Mouse (Mus musculus): Measurements from ENCODE around the gene Adamts7. TPM values are rescaled to one million over a fixed set of nuclear protein-coding genes. Genes with fewer than 3 reads are reported as not detected.

Adamts7 gene
- polyA plus RNA-seq, 1 experiment from 2014 or later, result 8.0 TPM

- no peak overlapping the region for H3K27ac ChIP-seq (replicated peaks)
- H3K27me3 ChIP-seq (replicated peaks), result no peaks in the 10 kb centered on the region
- 96% methylated on average over 18 of the region's 18 CpGs for WGBS
- no peaks in the 10 kb centered on the region for H3K9me3 ChIP-seq (replicated peaks)
- ATAC-seq (ENCODE audit: low FRiP score), result no peak
- no peak overlapping the region for H3K9ac ChIP-seq (replicated peaks)
- no peaks in the 10 kb centered on the region for H3K4me1 ChIP-seq
- no peak overlapping the region for H3K4me2 ChIP-seq
- peaks cover 43% of the 10 kb centered on the region; the same call in 1 of the 2 replicates for H3K36me3 ChIP-seq
- H3K4me3 ChIP-seq (replicated peaks), result no peak overlapping the region
Measured at GRCm38 (mm10) chr9:90199611-90200010, 36.7 kb downstream of the Adamts7 start.

DNA sequence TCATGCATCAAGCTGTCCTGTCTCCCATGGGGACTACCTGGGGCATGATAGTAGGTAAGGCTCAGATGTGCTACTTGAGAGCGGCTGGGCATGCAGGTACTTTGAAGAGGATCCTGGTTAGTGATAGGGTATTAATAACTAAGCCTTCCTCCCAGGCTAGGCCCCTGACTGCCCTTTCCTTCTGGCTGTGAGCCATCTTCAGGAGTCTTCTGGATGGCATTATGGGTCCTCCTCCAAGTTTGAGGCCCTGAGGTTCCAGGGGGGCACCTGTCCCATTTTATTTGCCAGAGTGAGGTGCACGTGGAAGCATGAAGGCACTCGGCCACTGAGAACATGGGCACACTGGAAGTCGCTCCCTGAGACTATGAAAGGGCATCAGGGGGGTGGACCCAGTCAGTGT is 37.6 kb downstream of the Adamts7 start:
- H3K4me2 ChIP-seq, result no peak overlapping the region
- no peaks in the 10 kb centered on the region for H3K9me3 ChIP-seq (replicated peaks)
- no peaks in the 10 kb centered on the region for H3K4me1 ChIP-seq
- ATAC-seq (ENCODE audit: low FRiP score), result no peak
- H3K4me3 ChIP-seq (replicated peaks), result no peak overlapping the region
- 96% methylated on average over 4 of the region's 4 CpGs for WGBS
- no peak overlapping the region for H3K27ac ChIP-seq (replicated peaks)
- H3K36me3 ChIP-seq, result peaks cover 42% of the 10 kb centered on the region
- no peak overlapping the region for H3K9ac ChIP-seq (replicated peaks)
- H3K27me3 ChIP-seq (replicated peaks), result no peaks in the 10 kb centered on the region

DNA sequence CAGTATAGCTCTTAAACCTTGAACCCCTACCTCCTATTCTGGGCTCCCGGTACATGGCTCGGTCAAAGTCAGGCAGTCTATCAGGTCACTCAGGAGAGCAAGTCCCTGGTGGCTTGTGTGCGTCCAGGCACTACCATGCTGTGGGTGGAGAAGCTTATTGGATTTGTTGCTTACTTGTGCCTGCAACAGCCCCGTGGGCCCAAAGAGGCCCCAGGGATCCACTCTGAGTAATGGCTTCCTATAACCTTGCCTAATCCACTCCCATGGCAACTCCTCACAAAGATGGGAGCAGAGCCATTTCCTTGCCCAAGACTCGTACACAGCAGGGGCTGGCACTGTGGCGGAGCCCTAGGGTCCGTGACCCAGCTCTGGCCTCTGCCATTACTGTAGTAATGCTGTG is 38.2 kb downstream of the Adamts7 start:
- no peaks in the 10 kb centered on the region for H3K4me1 ChIP-seq
- H3K4me3 ChIP-seq (replicated peaks), result no peak overlapping the region
- H3K9ac ChIP-seq (replicated peaks), result no peak overlapping the region
- no peaks in the 10 kb centered on the region for H3K27me3 ChIP-seq (replicated peaks)
- no peak for ATAC-seq (ENCODE audit: low FRiP score)
- no peaks in the 10 kb centered on the region for H3K9me3 ChIP-seq (replicated peaks)
- whole genome bisulfite sequencing, result 69% methylated on average over 7 of the region's 7 CpGs
- H3K36me3 ChIP-seq, result peaks cover 40% of the 10 kb centered on the region
- no peak overlapping the region for H3K4me2 ChIP-seq
- no peak overlapping the region for H3K27ac ChIP-seq (replicated peaks)

DNA sequence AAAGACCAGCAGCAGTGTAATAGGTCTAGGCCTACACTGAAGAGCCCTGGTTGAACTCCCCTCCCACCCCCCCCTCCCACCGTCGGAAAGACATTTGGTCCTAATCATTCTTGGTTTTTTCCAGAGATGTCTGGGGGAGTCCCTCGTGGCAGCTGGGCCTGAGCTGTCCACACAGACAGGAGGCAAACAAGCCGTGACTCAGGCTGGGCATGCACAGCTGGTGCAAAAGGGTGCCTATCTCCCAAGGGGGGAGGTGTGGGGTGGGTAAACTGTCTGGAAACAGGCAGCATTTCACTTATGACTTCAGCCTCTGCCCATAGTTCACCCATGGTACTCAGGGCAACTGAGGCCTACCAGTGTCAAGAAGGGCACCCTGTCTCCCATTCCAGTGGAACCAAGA is 38.7 kb downstream of the Adamts7 start:
- H3K4me3 ChIP-seq (replicated peaks), result no peak overlapping the region
- H3K4me2 ChIP-seq, result no peak overlapping the region
- H3K9me3 ChIP-seq (replicated peaks), result no peaks in the 10 kb centered on the region
- no peak overlapping the region for H3K27ac ChIP-seq (replicated peaks)
- no peaks in the 10 kb centered on the region for H3K27me3 ChIP-seq (replicated peaks)
- no peak for ATAC-seq (ENCODE audit: low FRiP score)
- peaks cover 40% of the 10 kb centered on the region for H3K36me3 ChIP-seq
- 60% methylated on average over 4 of the region's 4 CpGs for WGBS
- H3K9ac ChIP-seq (replicated peaks), result no peak overlapping the region
- no peaks in the 10 kb centered on the region; the same call in 1 of the 2 replicates for H3K4me1 ChIP-seq

DNA sequence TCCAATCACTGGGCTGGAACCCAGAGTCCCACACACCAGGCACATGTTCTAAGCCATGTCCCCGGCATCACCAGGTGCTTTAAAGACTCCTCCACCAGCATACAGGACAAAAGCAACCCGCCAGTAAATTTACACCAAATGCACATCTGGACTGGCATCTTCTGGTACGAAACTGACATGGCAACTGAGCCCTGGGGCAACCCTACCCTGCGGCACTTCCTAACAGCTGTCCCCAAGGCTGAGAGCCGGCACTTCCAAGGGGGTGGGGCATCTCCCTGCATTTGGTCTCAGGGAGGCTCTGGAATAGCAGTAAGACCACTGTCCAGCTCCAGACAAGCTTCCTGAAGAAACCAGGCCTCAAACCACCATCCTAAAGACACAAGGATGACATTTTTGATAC is 40.4 kb downstream of the Adamts7 start:
- 85% methylated on average over 5 of the region's 5 CpGs for WGBS
- Histone ChIP-seq H3K4me3 (replicated peaks) (no peak overlapping the region), H3K9ac (replicated peaks) (no peak overlapping the region), H3K4me1 (no peaks in the 10 kb centered on the region; the same call in 1 of the 2 replicates), H3K9me3 (replicated peaks) (no peaks in the 10 kb centered on the region), H3K27me3 (replicated peaks) (no peaks in the 10 kb centered on the region), H3K27ac (replicated peaks) (no peak overlapping the region), H3K36me3 (peaks cover 39% of the 10 kb centered on the region), H3K4me2 (no peak overlapping the region)
- ATAC-seq (ENCODE audit: low FRiP score), result no peak

DNA sequence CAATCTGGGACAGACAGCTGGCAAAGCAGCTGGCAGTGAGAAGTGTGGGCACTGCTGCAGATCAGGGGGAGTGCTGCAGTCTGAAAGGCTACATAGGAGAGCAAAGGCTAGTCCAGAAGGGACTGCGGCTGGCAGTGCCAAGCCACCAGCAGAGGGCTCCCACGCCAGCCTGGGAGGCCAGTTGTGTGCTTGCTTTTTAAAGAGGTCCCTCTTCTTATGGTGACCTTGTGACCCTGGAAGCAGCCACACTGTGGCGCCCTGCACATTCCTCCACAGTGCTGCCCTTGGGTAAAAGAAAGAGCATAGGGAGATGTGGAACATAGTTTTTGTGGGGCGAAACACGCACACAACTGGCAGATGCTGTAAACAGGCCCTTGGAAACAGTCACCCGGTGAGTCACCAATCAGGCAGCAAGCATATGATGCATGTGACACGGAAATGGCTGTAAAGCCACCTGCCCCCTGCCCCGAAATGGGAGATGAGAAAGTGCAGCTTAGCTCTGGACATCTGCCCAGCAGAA is 41.6 kb downstream of the Adamts7 start:
- no peaks in the 10 kb centered on the region for H3K9me3 ChIP-seq (replicated peaks)
- no peak for ATAC-seq (ENCODE audit: low FRiP score)
- no peaks in the 10 kb centered on the region; the same call in 1 of the 2 replicates for H3K4me1 ChIP-seq
- no peak overlapping the region for H3K4me2 ChIP-seq
- no peak overlapping the region for H3K27ac ChIP-seq (replicated peaks)
- WGBS, result 61% methylated on average over 8 of the region's 8 CpGs
- no peaks in the 10 kb centered on the region for H3K27me3 ChIP-seq (replicated peaks)
- peaks cover 36% of the 10 kb centered on the region for H3K36me3 ChIP-seq
- no peak overlapping the region for H3K4me3 ChIP-seq (replicated peaks)
- H3K9ac ChIP-seq (replicated peaks), result no peak overlapping the region

GRCm38 (mm10) chr9:90206500-90206899 is 43.6 kb downstream of the Adamts7 start:
- Histone ChIP-seq H3K4me2 (no peak overlapping the region), H3K27me3 (replicated peaks) (no peaks in the 10 kb centered on the region), H3K27ac (replicated peaks) (no peak overlapping the region), H3K4me3 (replicated peaks) (no peak overlapping the region), H3K9me3 (replicated peaks) (no peaks in the 10 kb centered on the region), H3K36me3 (peaks cover 26% of the 10 kb centered on the region), H3K9ac (replicated peaks) (no peak overlapping the region), H3K4me1 (no peaks in the 10 kb centered on the region; the same call in 1 of the 2 replicates)
- 54% methylated on average over 2 of the region's 2 CpGs for WGBS
- ATAC-seq (ENCODE audit: low FRiP score), result peak; percentile 60

- Histone ChIP-seq H3K27me3 (replicated peaks) (no peaks in the 10 kb centered on the region), H3K27ac (replicated peaks) (no peak overlapping the region), H3K36me3 (peaks cover 26% of the 10 kb centered on the region), H3K4me1 (no peaks in the 10 kb centered on the region; the same call in 1 of the 2 replicates), H3K9me3 (replicated peaks) (no peaks in the 10 kb centered on the region), H3K9ac (replicated peaks) (no peak overlapping the region), H3K4me3 (replicated peaks) (no peak overlapping the region), H3K4me2 (no peak overlapping the region)
- ATAC-seq (ENCODE audit: low FRiP score), result no peak
- 82% methylated on average over 8 of the region's 8 CpGs for WGBS
Measured at GRCm38 (mm10) chr9:90207808-90208207, 44.9 kb downstream of the Adamts7 start.

DNA sequence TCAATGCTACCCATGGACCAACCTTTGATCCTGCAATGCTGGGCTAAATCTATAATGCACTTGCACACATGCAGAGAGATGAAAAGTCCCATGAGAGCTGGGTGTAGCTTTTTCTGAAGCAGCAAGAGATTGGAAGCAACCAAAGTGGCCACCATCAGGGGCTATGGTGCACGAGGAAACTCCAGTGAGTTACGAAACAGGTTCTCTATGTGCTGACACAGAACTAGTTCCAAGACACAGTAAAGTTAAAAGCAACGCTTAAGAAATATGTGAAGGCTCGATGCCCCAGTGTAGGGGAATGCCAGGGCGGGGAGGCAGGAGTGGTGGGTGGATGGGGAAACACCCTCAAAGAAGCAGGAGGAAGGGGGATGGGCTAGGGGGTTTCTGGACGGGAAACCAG is 45.8 kb downstream of the Adamts7 start:
- Histone ChIP-seq H3K4me1 (no peaks in the 10 kb centered on the region; the same call in 1 of the 2 replicates), H3K4me2 (no peak overlapping the region), H3K9me3 (replicated peaks) (no peaks in the 10 kb centered on the region), H3K27ac (replicated peaks) (no peak overlapping the region), H3K4me3 (replicated peaks) (no peak overlapping the region), H3K9ac (replicated peaks) (no peak overlapping the region), H3K36me3 (peaks cover 30% of the 10 kb centered on the region), H3K27me3 (replicated peaks) (no peaks in the 10 kb centered on the region)
- no peak for ATAC-seq (ENCODE audit: low FRiP score)
- WGBS, result 85% methylated on average over 6 of the region's 6 CpGs

DNA sequence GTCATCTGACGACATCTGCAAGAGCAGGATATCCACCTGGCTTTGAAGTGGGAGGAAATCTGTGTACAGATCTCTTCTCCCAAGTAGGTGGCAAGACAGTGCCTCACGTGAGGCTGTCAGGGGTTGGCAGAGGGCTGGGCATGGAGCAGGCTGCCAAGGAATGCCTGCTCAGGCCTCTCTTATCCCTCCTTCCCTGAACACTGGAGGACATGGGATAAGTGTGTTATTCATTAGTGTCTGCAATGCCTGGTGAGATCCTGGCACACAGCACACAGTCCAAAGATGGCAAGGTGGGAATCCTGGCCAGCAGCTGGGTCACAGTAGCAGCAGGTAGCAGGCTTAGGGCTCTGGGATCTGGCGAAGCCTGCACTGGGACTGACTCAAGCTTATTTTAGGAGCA is 50.3 kb downstream of the Adamts7 start:
- Histone ChIP-seq H3K9me3 (replicated peaks) (no peaks in the 10 kb centered on the region), H3K36me3 (peaks cover 43% of the 10 kb centered on the region), H3K27ac (replicated peaks) (no peak overlapping the region), H3K27me3 (replicated peaks) (no peaks in the 10 kb centered on the region), H3K9ac (replicated peaks) (no peak overlapping the region), H3K4me1 (no peaks in the 10 kb centered on the region), H3K4me2 (no peak overlapping the region), H3K4me3 (replicated peaks) (no peak overlapping the region)
- 88% methylated on average over 3 of the region's 3 CpGs for WGBS
- ATAC-seq (ENCODE audit: low FRiP score), result no peak

DNA sequence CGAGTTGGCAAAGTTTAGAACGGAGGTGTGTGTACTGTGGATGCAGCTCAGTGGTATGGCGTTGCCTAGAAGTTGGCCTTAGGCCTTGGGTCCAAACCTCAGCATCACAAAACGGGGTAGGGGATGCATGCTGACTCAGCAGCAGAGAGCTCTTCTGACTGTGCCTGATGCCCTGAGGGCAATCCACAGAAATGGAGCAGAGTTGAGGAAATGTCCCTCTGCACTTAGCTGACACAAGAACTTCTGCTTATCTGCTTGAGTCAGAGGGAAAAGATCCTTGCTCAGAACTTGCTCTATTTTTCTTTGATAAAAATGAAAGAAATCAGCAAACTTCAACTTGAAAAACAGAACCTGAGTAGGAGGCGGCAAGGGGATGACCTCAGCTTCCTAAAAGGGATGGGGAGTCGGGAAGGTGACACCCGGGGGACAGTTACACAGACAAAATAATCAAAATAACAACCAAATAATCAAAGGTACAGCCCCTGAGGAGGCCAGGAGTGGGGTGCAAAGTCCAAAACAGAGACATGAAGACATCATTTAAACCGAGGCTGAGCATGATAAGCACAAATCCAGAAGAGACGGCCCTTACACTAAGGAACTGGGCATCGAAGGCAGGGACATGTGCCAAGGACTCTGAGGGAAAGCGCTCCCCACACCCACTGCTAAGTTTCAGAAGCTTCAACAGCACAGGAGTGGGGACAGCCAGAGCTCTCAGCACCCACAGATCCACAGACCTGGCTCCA is 53.6 kb downstream of the Adamts7 start:
- 0 out of 2 replicates have a peak overlapping the region, but pooled peaks have one; percentile 7 for H3K9ac ChIP-seq (replicated peaks)
- H3K4me3 ChIP-seq (replicated peaks), result no peak overlapping the region
- no peak overlapping the region for H3K27ac ChIP-seq (replicated peaks)
- no peak for ATAC-seq (ENCODE audit: low FRiP score)
- H3K36me3 ChIP-seq, result peaks cover 50% of the 10 kb centered on the region
- H3K4me2 ChIP-seq, result no peak overlapping the region
- no peaks in the 10 kb centered on the region for H3K27me3 ChIP-seq (replicated peaks)
- WGBS, result 84% methylated on average over 11 of the region's 11 CpGs
- no peaks in the 10 kb centered on the region for H3K4me1 ChIP-seq
- no peaks in the 10 kb centered on the region for H3K9me3 ChIP-seq (replicated peaks)

- no peak for ATAC-seq (ENCODE audit: low FRiP score)
Measured at GRCm38 (mm10) chr9:90217501-90217900, 54.6 kb downstream of the Adamts7 start.

More at GRCm38 (mm10) chr9:90217501-90217900, 54.6 kb downstream of the Adamts7 start:
- H3K9ac ChIP-seq (replicated peaks), result no peak overlapping the region
- no peak overlapping the region for H3K4me2 ChIP-seq
- no peak overlapping the region for H3K27ac ChIP-seq (replicated peaks)
- H3K4me3 ChIP-seq (replicated peaks), result no peak overlapping the region
- H3K27me3 ChIP-seq (replicated peaks), result no peaks in the 10 kb centered on the region
- peaks cover 57% of the 10 kb centered on the region for H3K36me3 ChIP-seq
- WGBS, result 58% methylated on average over 4 of the region's 4 CpGs
- H3K9me3 ChIP-seq (replicated peaks), result no peaks in the 10 kb centered on the region
- no peaks in the 10 kb centered on the region for H3K4me1 ChIP-seq

All from neural tube, embryonic 15.5 days (tissue).